Mouse (Mus musculus) forebrain, embryonic 11.5 days (tissue): ENCODE measurements around the gene Otulin. TPM values are rescaled to one million over a fixed set of nuclear protein-coding genes. Genes with fewer than 3 reads are reported as not detected.

ENCODE experiments used
- ATAC-seq: fragments of 200-750 bp; cut with Nextera tagmentation; replicated peaks from 2 replicates; pipeline ENCODE4 v1.8.0; 2017; ENCODE audit warnings: moderate TSS enrichment; ENCODE audit not compliant: low FRiP score
- DNase-seq: peaks from one replicate; pipeline ENCODE4 v3.0.0-alpha.2; 2017; ENCODE audit warnings: low spot score
- H3K27ac ChIP-seq: fragments of 300-500 bp; sonication (generic); 2 replicates; pipeline ENCODE4 v1.5.1; 2014; ENCODE audit warnings: low read depth, low read length
- H3K27me3 ChIP-seq: fragments of 300-500 bp; sonication (generic); 2 replicates; pipeline ENCODE4 v1.6.1; 2014; ENCODE audit warnings: mild to moderate bottlenecking, low read length, mixed read lengths; ENCODE audit not compliant: control insufficient read depth, insufficient read depth
- H3K36me3 ChIP-seq: fragments of 300-500 bp; sonication (generic); 2 replicates; pipeline ENCODE4 v1.6.1; 2014; ENCODE audit warnings: mild to moderate bottlenecking, low read length, moderate library complexity, mixed read lengths; ENCODE audit not compliant: control insufficient read depth, insufficient read depth
- H3K4me1 ChIP-seq: fragments of 300-500 bp; sonication (generic); replicated peaks from 2 replicates; pipeline ENCODE4 v1.6.1; 2014; ENCODE audit warnings: low read length, mixed read lengths; ENCODE audit not compliant: control insufficient read depth, insufficient read depth
- H3K4me2 ChIP-seq: fragments of 300-500 bp; sonication (generic); 2 replicates; pipeline ENCODE4 v1.6.1; 2014; ENCODE audit warnings: low read depth, mild to moderate bottlenecking, low read length, moderate library complexity, mixed read lengths; ENCODE audit not compliant: severe bottlenecking
- H3K4me3 ChIP-seq: fragments of 300-500 bp; sonication (generic); 2 replicates; pipeline ENCODE4 v1.5.1; 2014; ENCODE audit warnings: low read depth, low read length
- H3K9ac ChIP-seq: fragments of 300-500 bp; sonication (generic); 2 replicates; pipeline ENCODE4 v1.6.1; 2014; ENCODE audit warnings: low read length
- H3K9me3 ChIP-seq: fragments of 300-500 bp; sonication (generic); 2 replicates; pipeline ENCODE4 v1.6.1; 2016; ENCODE audit warnings: low read length, mixed read lengths; ENCODE audit not compliant: control insufficient read depth
- WGBS: fragments of 180-500 bp; shearing (Covaris S2); extraction: QIAGEN DNeasy Blood & Tissue Kit; methylation state at CpG from one replicate; pipeline ENCODE4 v1.1.7; 2014; 5-methylcytosine and 5-hydroxymethylcytosine counted together
- polyA plus RNA-seq: library from polyadenylated mRNA; unstranded; fragments of >200 nt; fragmentation: Nextera tagmentation; extraction: Ambion mirVana; gene quantifications from 2 replicates; pipeline ENCODE4 v1.2.1, GENCODE M21; 2014

Gene Otulin
- 35.7 and 44.0 TPM in 2 replicates for polyA plus RNA-seq

DNA sequence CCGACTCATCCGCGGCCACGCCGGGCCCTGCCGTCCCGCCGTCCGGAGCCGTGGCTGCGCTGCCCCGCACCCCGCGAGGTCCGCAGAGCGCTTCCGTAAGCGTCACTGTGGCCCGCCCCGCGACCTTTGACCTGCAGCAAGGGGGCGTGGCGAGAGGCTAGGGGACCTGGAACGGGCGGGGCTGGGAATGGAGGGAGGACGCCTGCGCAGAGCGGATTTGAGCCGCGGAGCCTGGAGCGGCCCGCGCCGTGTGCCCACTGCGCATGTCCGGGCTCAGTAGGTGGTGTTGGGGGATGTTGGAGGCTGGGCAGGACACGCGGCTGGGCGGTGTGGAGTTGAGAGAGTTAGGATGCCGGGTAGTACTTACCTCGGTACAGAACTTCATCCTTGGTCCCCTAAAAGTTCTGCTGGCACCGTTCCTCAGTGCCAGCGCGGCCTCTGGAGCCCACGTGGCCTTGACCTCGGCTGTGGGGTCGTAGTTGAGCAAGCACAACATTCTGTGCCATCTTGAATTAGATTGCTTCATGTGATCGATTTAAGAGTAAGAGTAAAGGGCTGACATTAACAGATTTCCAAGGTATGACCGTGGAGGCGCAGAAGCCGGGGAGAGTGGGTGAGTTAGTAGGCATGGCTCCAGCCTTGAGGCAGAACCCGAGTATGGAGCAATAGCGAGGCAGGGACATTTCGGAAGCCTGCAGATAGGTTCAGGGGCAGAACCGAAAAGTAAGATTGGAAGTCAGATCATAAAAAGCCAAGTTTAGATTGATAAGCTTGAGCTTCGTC, at the start of gene Otulin:
TSS of gene Otulin (minus strand) at position 93 of the 783 bp plus-strand sequence.
- Histone ChIP-seq H3K4me2 (peak within 1 kb of the TSS; percentile 83), H3K4me1 (peaks cover 8% of the 10 kb centered on the region), H3K9ac (peak within 1 kb of the TSS; percentile 75), H3K27ac (no peak within 1 kb of the TSS), H3K27me3 (no peaks in the 10 kb centered on the region), H3K9me3 (no peaks in the 10 kb centered on the region), H3K36me3 (no peaks in the 10 kb centered on the region), H3K4me3 (peak within 1 kb of the TSS; percentile 91)
- WGBS: 6% methylated on average over 48 of the region's 56 CpGs
- ATAC-seq (peak; percentile 99), DNase-seq (peak; percentile 99)

DNA sequence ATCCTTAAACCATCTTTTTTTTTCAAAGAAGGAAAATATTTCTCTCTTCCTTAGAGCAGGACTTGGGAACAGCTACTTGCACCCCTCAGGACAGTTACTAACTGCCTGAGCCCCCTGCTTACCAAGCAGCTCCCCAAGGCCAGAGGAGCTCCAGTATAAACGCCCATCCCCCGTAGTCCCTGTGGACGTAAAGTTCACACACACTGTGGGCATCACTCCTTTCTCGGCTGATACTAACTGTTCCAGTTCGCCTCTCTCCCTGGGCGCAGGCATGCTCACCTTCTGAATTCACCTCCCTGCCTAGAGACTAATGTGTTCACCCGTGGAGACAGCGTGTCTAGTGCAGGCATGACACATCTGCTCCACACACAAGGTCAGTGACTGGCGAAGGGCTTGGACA, 48.0 kb upstream of the Otulin start:
- 85% methylated on average over 9 of the region's 9 CpGs for WGBS
- H3K36me3 ChIP-seq: no peaks in the 10 kb centered on the region
- H3K27me3 ChIP-seq: no peaks in the 10 kb centered on the region; the same call in 1 of the 2 replicates
- ATAC-seq: no peak
- no peak overlapping the region for H3K9ac ChIP-seq
- no peaks in the 10 kb centered on the region for H3K9me3 ChIP-seq
- no peak overlapping the region for H3K4me3 ChIP-seq
- DNase-seq: no peak
- H3K4me1 ChIP-seq: peaks cover 6% of the 10 kb centered on the region; the same call in 1 of the 2 replicates
- H3K27ac ChIP-seq: no peak overlapping the region
- H3K4me2 ChIP-seq: no peak overlapping the region

DNA sequence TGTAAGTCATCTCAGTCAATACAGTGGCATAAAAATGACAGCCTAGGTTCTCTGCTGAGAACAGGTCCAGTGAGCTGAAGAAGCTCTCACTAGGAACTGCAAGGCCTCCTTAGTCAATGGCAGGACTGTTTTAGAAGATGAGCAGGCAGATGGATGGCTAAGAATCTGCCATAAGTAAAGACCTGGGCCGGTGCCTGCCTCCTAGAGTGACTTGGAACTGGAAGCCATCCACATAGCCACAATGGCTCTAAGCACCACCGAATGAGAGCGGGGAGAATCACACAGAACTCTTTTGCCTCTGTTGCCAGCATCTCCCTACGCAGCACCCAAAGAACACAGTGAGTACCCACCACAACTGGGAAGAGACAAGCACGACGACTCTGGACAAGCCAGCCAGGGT, 47.3 kb upstream of the Otulin start:
- DNase-seq (no peak), ATAC-seq (no peak)
- Histone ChIP-seq H3K36me3 (no peaks in the 10 kb centered on the region), H3K27ac (no peak overlapping the region), H3K9me3 (no peaks in the 10 kb centered on the region), H3K27me3 (no peaks in the 10 kb centered on the region; the same call in 1 of the 2 replicates), H3K4me2 (no peak overlapping the region), H3K4me3 (no peak overlapping the region), H3K9ac (no peak overlapping the region), H3K4me1 (peaks cover 6% of the 10 kb centered on the region; the same call in 1 of the 2 replicates)
- WGBS: 92% methylated on average over 6 of the region's 6 CpGs

DNA sequence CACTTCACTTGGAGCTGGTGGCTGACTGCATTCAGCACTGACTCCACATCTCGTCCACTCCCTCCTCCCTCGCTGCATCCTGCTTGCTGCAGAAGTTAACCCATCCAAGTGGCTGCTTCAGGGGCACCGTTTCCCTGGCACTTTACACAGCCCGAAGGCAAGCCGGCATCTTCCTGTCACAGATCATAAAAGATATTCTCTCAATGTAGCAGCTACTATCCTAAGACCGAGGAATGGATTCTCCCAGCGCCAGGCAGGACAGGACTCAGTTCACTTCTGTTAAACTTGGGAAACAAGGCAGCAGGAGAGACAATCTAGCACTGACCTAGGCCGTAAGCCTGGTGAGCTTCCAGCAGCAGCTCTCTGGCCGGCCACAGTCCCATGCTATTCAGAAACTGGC, 45.7 kb upstream of the Otulin start:
- no peak overlapping the region for H3K27ac ChIP-seq
- no peak for ATAC-seq
- no peaks in the 10 kb centered on the region for H3K36me3 ChIP-seq
- H3K27me3 ChIP-seq: no peaks in the 10 kb centered on the region; the same call in 1 of the 2 replicates
- no peak for DNase-seq
- H3K9ac ChIP-seq: peak overlapping the region; percentile 12; the same call in 1 of the 2 replicates
- H3K4me1 ChIP-seq: peaks cover 6% of the 10 kb centered on the region; the same call in 1 of the 2 replicates
- no peak overlapping the region for H3K4me2 ChIP-seq
- WGBS: 44% methylated on average over 9 of the region's 9 CpGs
- no peaks in the 10 kb centered on the region for H3K9me3 ChIP-seq
- no peak overlapping the region for H3K4me3 ChIP-seq

DNA sequence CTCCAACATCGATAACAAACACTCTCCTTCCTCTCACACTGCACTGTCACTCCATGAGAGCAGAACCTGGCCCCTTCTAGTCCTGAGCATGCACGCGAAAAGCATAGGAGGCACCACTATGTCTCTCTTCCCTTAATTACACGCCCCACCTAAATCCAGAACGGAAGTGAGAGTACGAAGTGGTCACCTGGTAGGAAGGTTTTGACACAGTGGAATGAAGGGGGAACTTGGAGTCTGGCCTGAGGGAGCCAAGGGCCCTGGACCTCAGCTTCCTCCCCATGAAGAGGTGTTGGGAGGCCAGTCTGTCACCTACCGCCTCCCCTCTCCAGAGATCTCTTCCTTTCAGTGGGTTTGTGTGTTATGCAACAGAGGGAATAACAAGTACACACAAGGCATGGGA, 44.6 kb upstream of the Otulin start:
- Histone ChIP-seq H3K4me3 (no peak overlapping the region), H3K9me3 (no peaks in the 10 kb centered on the region), H3K36me3 (no peaks in the 10 kb centered on the region), H3K27ac (no peak overlapping the region), H3K4me1 (peaks cover 4% of the 10 kb centered on the region; the same call in 1 of the 2 replicates), H3K4me2 (no peak overlapping the region), H3K9ac (no peak overlapping the region), H3K27me3 (no peaks in the 10 kb centered on the region; the same call in 1 of the 2 replicates)
- WGBS: 88% methylated on average over 7 of the region's 7 CpGs
- ATAC-seq: no peak
- no peak for DNase-seq

DNA sequence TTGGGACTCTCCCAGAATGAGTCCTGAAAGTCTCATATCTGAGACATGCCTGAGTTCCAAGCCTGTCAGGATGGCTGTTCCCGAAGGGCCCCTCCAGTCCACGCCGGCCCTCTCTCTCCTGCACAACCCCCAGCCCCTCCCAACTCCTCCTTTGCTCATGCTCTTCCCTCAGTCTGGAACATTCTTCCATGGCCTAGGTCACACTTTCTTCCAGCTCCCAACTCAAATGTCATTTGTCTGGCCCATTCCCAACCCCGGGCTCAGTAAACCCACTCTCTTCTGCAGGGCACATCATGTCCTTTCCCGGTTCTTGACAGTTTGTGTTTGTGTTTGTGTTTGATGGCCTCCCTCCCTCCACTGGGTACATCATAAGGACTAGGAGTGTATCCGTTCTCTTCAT, 43.5 kb upstream of the Otulin start:
- 84% methylated on average over 6 of the region's 6 CpGs for WGBS
- Histone ChIP-seq H3K4me1 (peaks cover 4% of the 10 kb centered on the region; the same call in 1 of the 2 replicates), H3K4me2 (no peak overlapping the region), H3K9me3 (no peaks in the 10 kb centered on the region), H3K27me3 (no peaks in the 10 kb centered on the region), H3K4me3 (no peak overlapping the region), H3K36me3 (no peaks in the 10 kb centered on the region), H3K9ac (no peak overlapping the region), H3K27ac (no peak overlapping the region)
- ATAC-seq (no peak), DNase-seq (no peak)

DNA sequence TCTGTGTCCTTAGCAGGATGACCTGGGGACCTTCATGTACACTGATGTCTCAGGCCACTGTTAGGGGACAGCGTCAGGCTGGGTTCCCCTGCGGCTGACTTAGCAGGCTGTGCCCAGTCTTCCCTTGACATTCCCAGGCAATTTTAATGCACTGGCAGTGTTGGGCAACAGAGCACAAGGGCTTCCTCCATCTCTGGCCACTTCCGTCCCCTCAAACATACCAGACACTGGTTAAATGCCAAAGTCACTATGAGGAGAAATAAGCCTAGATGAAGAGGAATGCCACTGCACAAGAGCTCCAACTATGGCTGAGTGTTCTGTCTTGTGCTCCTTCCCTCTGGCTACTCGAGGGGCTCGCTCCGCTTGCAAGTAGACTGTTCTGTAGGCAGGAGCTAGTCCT, 42.7 kb upstream of the Otulin start:
- H3K4me3 ChIP-seq: no peak overlapping the region
- H3K9me3 ChIP-seq: no peaks in the 10 kb centered on the region
- no peaks in the 10 kb centered on the region for H3K27me3 ChIP-seq
- DNase-seq: no peak
- H3K27ac ChIP-seq: no peak overlapping the region
- 94% methylated on average over 6 of the region's 6 CpGs for WGBS
- peaks cover 4% of the 10 kb centered on the region; the same call in 1 of the 2 replicates for H3K4me1 ChIP-seq
- H3K4me2 ChIP-seq: no peak overlapping the region
- ATAC-seq: no peak
- H3K9ac ChIP-seq: no peak overlapping the region
- no peaks in the 10 kb centered on the region for H3K36me3 ChIP-seq

DNA sequence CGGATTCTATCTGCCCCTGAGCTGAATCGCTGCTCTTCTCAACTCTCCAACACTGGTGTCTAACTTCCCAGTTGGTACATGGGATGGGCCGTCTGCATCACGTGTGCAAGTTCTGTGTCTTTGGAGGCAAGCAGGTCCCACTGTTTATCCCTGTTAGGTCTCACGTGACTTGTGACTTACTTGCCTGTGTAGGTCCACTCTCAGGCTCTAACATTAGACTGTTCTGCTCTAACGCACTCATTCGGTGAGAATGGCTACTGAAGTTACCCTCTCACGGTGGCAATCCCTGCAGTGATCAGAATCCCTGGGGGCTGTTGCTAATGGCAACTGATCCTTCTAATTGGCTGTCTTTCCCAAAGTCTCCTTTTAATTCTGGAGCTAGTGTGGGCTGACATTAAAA, 41.8 kb upstream of the Otulin start:
- Histone ChIP-seq H3K4me2 (no peak overlapping the region), H3K4me1 (peaks cover 4% of the 10 kb centered on the region; the same call in 1 of the 2 replicates), H3K4me3 (no peak overlapping the region), H3K9me3 (no peaks in the 10 kb centered on the region), H3K9ac (no peak overlapping the region), H3K27me3 (no peaks in the 10 kb centered on the region), H3K27ac (no peak overlapping the region), H3K36me3 (no peaks in the 10 kb centered on the region)
- 45% methylated on average over 8 of the region's 8 CpGs for WGBS
- ATAC-seq (peak; percentile 60), DNase-seq (no peak)
